Mouse (Mus musculus) testis, adult 2 months (tissue): ENCODE data around the gene Atn1. TPM values are rescaled to one million over a fixed set of nuclear protein-coding genes. Genes with fewer than 3 reads are reported as not detected.
"Not testable (repeated sequence)": the region's sequence is repeated elsewhere in the genome, so short reads cannot be mapped to it uniquely, and the experiment has no call there.

Experiments
- H3K27ac ChIP-seq: fragments of 200-500 bp; 2 replicates; pipeline ENCODE4 v1.5.1; 2012; ENCODE audit warnings: low read depth, low read length; ENCODE audit not compliant: control insufficient read depth, insufficient read depth
- H3K27me3 ChIP-seq: fragments of 200-500 bp; 2 replicates; pipeline ENCODE4 v1.6.1; 2012; ENCODE audit warnings: mild to moderate bottlenecking, low read length, moderate library complexity; ENCODE audit not compliant: control insufficient read depth, insufficient read depth
- H3K36me3 ChIP-seq: fragments of 200-500 bp; 2 replicates; pipeline ENCODE4 v1.6.1; 2012; ENCODE audit warnings: mild to moderate bottlenecking, low read length; ENCODE audit not compliant: control insufficient read depth, insufficient read depth
- H3K4me1 ChIP-seq: fragments of 200-500 bp; 2 replicates; pipeline ENCODE4 v1.6.1; 2012; ENCODE audit warnings: low read length; ENCODE audit not compliant: control insufficient read depth, insufficient read depth
- H3K4me3 ChIP-seq: fragments of 200-500 bp; 2 replicates; pipeline ENCODE4 v1.5.1; 2012; ENCODE audit warnings: low read depth, mild to moderate bottlenecking, low read length, moderate library complexity, mixed read lengths; ENCODE audit not compliant: control insufficient read depth
- CTCF ChIP-seq: fragments of 200-500 bp; IDR thresholded peaks from 2 replicates; pipeline ENCODE4 v1.5.1; 2012; ENCODE audit warnings: low read depth, mild to moderate bottlenecking, inconsistent platforms, low read length, moderate library complexity; ENCODE audit not compliant: control insufficient read depth, insufficient read depth, insufficient replicate concordance
- POLR2A ChIP-seq: fragments of 200-500 bp; IDR thresholded peaks from 2 replicates; pipeline ENCODE4 v1.6.1; 2012; ENCODE audit warnings: low read depth, mild to moderate bottlenecking, inconsistent platforms, low read length, moderate library complexity; ENCODE audit not compliant: control insufficient read depth
- polyA plus RNA-seq: library from polyadenylated mRNA; depleted of rRNA; stranded (reverse); fragments of >200 nt; gene quantifications from 2 replicates; pipeline ENCODE4 v1.2.3, GENCODE M21; 2012; rRNA removed

Atn1 gene
- 69.3 and 76.1 TPM in 2 replicates for polyA plus RNA-seq

DNA sequence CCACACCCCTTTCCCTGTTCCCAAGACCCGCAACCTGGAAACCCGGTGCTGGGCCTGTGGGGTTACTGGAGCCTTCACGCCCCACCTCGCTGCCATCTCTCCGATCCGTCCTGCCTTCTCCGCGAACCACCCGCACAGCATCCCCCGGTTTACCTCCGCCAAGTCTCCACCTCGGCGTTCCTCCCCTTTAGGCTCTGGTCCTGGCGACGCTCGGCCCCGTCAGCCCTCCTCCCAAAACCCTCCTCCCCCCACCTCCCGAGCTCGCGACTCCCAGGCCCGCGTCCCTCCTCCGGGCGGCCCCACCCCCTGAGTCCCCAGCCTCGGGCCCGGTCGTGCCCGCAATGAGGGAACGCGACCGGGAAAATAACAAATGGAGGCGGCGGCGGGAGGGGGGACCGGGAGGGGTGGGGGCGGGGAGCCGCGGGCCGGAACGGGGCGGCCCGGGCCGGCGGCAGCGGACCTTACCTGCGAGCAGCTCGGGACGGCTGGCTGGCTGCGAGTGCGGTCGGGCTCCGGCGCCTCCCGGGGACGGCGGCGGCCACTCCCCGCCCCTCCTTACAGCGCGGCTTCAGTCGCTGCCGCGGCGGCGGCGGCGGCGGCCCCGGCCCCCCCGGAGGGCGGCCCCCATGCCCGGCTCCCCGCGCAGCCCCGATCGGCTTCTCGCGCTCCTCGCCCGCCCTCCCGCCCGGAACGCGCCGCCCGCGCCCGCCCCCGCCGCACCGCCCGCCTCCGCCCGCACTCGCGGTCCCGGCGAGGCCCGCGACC lies at the start of gene Atn1, which contains the start of gene Gm45234:
Gene Atn1 (minus strand): TSS at position 694 of the 765 bp plus-strand sequence.
Gene Gm45234 (minus strand): TSS at position 191 of the 765 bp plus-strand sequence.
- TF ChIP-seq POLR2A (no peak), CTCF (no peak)
- Histone ChIP-seq H3K4me3 (peak within 1 kb of the TSS; percentile 88), H3K36me3 (no peaks in the 10 kb centered on the region), H3K27ac (peak within 1 kb of the TSS; percentile 68), H3K4me1 (peaks cover 10% of the 10 kb centered on the region), H3K27me3 (no peaks in the 10 kb centered on the region; the same call in 1 of the 2 replicates)

DNA sequence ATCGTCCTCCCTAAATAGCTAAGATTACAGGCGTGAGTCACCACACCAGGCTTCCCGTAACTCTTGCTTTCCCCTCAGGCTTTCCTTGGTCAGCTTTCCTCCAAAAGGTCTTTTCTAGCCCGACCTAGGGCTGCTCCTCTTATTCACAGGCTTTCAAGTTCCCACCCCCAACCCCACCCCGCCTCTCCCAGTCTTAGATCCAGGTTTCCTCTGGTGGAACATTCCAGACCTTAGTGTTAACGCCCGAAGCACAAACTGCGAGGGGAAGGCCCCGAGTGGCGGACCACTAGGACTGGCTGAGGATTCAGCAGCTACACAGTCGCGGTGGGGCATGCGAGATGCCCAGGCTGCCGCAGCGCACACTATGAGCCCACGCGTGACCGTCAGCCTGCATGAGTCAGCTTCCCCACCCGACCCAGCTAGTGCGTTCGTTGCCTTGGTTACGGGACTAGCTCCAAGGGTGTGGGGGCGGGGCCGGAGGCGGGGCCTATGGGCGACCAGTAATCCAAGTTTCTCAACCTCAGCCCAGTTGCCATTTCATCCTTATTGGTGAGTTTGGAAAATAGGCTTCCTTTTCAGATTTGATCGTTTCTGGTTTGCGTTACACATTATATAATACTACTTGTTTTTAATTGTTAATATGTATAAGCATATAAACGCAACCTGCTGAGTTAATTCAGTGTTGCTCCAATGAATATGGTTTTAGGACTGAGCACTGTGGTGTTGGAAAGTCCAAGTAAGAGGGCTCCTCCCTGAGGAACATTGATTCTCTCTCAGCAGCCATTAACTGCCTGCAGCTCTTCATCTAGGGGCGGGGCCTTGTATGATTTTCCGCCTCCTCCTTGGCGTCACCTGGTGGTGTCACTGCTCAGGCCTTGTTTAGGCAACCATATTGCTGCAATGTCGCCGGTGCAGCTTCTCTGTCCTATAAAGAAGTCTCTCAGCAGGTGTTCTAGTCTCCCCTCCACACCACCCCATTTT lies 49.3 kb upstream of the Atn1 start:
- H3K27ac ChIP-seq, result peak overlapping the region; percentile 97
- peaks cover 29% of the 10 kb centered on the region for H3K4me1 ChIP-seq
- no peak for TF ChIP-seq CTCF
- peak; percentile 95 for TF ChIP-seq POLR2A
- H3K4me3 ChIP-seq, result peak overlapping the region; percentile 93
- H3K36me3 ChIP-seq, result no peaks in the 10 kb centered on the region; the same call in 1 of the 2 replicates
- no peaks in the 10 kb centered on the region for H3K27me3 ChIP-seq

DNA sequence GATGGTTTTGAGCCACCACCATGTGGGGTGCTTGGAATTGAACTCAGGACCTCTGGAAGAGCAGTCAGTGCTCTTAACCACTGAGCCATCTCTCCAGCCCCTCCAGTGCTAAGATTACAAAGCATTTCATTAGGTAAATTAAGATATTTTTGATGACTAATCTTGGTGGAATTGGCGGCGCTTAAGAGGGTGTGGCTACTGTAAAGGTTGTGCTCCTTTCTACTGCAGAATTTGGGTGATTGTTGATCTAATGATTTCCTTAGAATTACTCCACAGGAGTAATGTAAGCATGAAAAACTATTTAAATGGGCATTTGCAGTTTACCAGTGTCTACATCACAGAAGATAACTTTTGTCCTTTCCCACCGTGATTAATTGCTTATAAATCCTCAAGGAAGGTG lies 48.0 kb upstream of the Atn1 start:
- H3K4me1 ChIP-seq, result peaks cover 22% of the 10 kb centered on the region
- no peak overlapping the region for H3K27ac ChIP-seq
- H3K27me3 ChIP-seq, result no peaks in the 10 kb centered on the region
- H3K4me3 ChIP-seq, result peak overlapping the region; percentile 93
- H3K36me3 ChIP-seq, result no peaks in the 10 kb centered on the region; the same call in 1 of the 2 replicates
- no peak for TF ChIP-seq POLR2A
- no peak for TF ChIP-seq CTCF

DNA sequence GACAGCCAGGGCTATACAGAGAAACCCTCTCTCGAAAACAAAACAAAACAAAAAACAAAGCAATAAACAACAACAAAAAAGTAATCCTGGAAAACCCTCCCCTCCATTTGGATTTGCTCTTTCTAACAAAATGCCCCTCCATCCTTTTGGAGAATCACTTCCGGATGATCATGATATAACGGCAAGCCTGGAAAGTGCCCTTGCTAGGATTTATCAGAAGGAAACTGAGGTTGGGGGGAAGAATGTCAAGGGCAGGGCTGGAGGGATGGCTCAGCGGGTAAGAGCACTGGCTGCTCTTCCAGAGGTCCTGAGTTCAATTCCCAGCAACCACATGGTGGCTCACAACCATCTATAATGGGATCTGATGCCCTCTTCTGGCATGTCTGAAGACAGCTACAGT lies 47.4 kb upstream of the Atn1 start:
- H3K4me3 ChIP-seq, H3K27me3 ChIP-seq, H3K36me3 ChIP-seq, H3K27ac ChIP-seq: not testable (repeated sequence)
- H3K4me1 ChIP-seq, result peaks cover 16% of the 10 kb centered on the region

DNA sequence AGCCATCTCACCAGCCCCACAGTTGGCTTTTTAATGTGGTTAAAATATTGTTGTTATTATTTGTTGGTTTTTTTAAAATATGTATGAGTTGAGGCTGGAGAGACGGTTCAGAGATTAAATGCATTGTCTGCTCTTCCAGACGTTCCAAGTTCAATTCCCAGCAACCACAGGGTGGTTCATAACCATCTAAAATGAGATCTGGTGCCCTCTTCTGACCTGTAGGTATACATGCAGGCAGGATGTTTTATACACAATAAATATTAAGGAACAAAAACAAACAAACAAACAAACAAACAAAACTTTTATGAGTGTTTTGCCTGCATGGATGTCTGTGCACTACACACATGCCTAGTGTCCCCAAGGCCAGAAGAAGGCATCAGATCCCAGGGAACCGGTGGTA lies 46.7 kb upstream of the Atn1 start:
- H3K4me3 ChIP-seq, result no peak overlapping the region
- H3K27ac ChIP-seq, result no peak overlapping the region
- no peak for TF ChIP-seq CTCF
- TF ChIP-seq POLR2A, result no peak
- H3K27me3 ChIP-seq, result no peaks in the 10 kb centered on the region
- no peaks in the 10 kb centered on the region for H3K36me3 ChIP-seq
- H3K4me1 ChIP-seq, result peaks cover 11% of the 10 kb centered on the region

DNA sequence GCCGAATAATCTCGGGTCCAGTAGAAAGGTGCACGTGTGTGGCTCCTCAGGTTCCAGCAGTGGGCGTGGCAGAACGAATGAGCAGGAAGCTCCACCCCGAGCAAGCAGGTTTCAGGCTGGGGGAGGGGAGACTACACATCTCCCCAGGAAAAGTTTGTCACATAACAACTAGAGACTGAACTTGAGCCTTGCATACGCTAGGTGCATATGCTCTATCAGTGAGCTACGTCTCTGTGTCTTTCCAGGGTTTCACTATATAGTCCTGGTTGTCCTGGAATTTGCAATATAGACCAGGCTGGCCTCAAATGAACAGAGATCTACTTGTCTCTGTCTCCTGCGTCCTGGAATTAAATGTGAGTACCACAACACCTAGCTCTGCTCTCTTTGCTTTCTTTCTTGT lies 46.1 kb upstream of the Atn1 start:
- not testable (repeated sequence) for H3K27ac ChIP-seq, H3K27me3 ChIP-seq, H3K4me3 ChIP-seq, H3K36me3 ChIP-seq
- H3K4me1 ChIP-seq, result peaks cover 11% of the 10 kb centered on the region

DNA sequence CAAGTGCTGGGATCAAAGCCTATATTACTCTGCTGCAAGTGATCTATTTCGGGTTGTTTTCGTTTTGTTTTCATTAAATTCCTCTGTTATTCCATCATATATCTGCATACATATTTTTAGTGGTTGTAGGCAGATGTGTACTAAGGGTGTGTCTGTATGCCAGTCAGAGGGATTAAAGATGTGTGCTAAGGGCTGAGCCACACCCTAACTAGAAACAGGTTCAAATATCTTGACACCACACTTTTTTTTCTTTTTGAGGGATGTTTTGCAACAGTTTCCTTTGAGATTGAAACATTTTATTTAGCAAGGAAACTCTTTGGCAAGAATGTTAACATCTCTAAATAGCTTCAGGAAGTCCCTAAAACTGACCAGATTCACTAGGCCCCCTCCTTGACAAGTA lies 39.9 kb upstream of the Atn1 start:
- H3K36me3 ChIP-seq, result no peaks in the 10 kb centered on the region
- no peak overlapping the region for H3K27ac ChIP-seq
- no peaks in the 10 kb centered on the region for H3K27me3 ChIP-seq
- no peak for TF ChIP-seq POLR2A
- TF ChIP-seq CTCF, result no peak
- H3K4me3 ChIP-seq, result no peak overlapping the region
- H3K4me1 ChIP-seq, result no peaks in the 10 kb centered on the region
